Mouse (Mus musculus) MEL (cell line): ENCODE data around the gene Mepe. TPM values are rescaled to one million over a fixed set of nuclear protein-coding genes. Genes with fewer than 3 reads are reported as not detected.

Experiments used
- DNase-seq: peaks from one replicate; pipeline ENCODE4 v3.0.0; 2011; ENCODE audit warnings: low read depth, low spot score
- H3K27ac ChIP-seq: 2 replicates; pipeline ENCODE4 v1.5.1; 2012; ENCODE audit warnings: low read depth, mild to moderate bottlenecking, control low read depth, low read length, moderate library complexity; ENCODE audit not compliant: control insufficient read depth
- H3K27me3 ChIP-seq, 2 experiments: fragments of 150-350 bp in 1 of 2; sonication (generic) in 1 of 2; 2 replicates each; pipeline ENCODE4 v1.6.1; 2012; ENCODE audit warnings: low read length in 2 of 2, mild to moderate bottlenecking in 2 of 2, improper control_type of control experiment in 1 of 2, moderate library complexity in 1 of 2; ENCODE audit not compliant: insufficient read depth in 2 of 2, control insufficient read depth in 1 of 2
- H3K36me3 ChIP-seq, 2 experiments: 2 replicates each; pipeline ENCODE4 v1.6.1; 2012 to 2014; ENCODE audit warnings: low read length in 2 of 2, improper control_type of control experiment in 1 of 2, inconsistent platforms in 1 of 2, mild to moderate bottlenecking in 1 of 2; ENCODE audit not compliant: insufficient read depth in 2 of 2, control insufficient read depth in 1 of 2
- H3K4me1 ChIP-seq, 2 experiments: fragments of 150-350 bp in 1 of 2; sonication (generic) in 1 of 2; 2 replicates each; pipeline ENCODE4 v1.6.1; 2012; ENCODE audit warnings: low read length in 2 of 2, improper control_type of control experiment in 1 of 2, mild to moderate bottlenecking in 1 of 2; ENCODE audit not compliant: insufficient read depth in 2 of 2, control insufficient read depth in 1 of 2
- H3K4me3 ChIP-seq, 2 experiments: fragments of 150-350 bp in 1 of 2; sonication (generic) in 1 of 2; 2 replicates each; pipeline ENCODE4 v1.5.1; 2012; ENCODE audit warnings: low read depth in 2 of 2, low read length in 2 of 2, mild to moderate bottlenecking in 2 of 2, moderate library complexity in 2 of 2, control low read depth in 1 of 2, improper control_type of control experiment in 1 of 2; ENCODE audit not compliant: control insufficient read depth in 1 of 2, insufficient read depth in 1 of 2
- H3K79me2 ChIP-seq: 2 replicates; pipeline ENCODE4 v1.6.1; 2012; ENCODE audit warnings: mild to moderate bottlenecking, low read length, moderate library complexity; ENCODE audit not compliant: control insufficient read depth, poor library complexity, insufficient read depth
- H3K9ac ChIP-seq: 2 replicates; pipeline ENCODE4 v1.6.1; 2012; ENCODE audit warnings: low read depth, mild to moderate bottlenecking, control low read depth, low read length, moderate library complexity; ENCODE audit not compliant: control insufficient read depth, poor library complexity, severe bottlenecking
- H3K9me3 ChIP-seq: fragments of 150-350 bp; sonication (generic); replicated peaks from 2 replicates; pipeline ENCODE4 v1.6.1; 2012; ENCODE audit warnings: mild to moderate bottlenecking, low read length, improper control_type of control experiment, moderate library complexity; ENCODE audit not compliant: insufficient read depth
- CTCF ChIP-seq, 3 experiments: IDR thresholded peaks in 2 of 3; conservative IDR thresholded peaks in 1 of 3; 2 replicates each; pipeline ENCODE4 v1.5.1; 2011 to 2012; ENCODE audit warnings: low read length in 3 of 3, low read depth in 2 of 3, mild to moderate bottlenecking in 2 of 3, improper control_type of control experiment in 1 of 3, inconsistent platforms in 1 of 3, mixed read lengths in 1 of 3, moderate library complexity in 1 of 3; ENCODE audit not compliant: control insufficient read depth in 1 of 3, insufficient read depth in 1 of 3, poor library complexity in 1 of 3, severe bottlenecking in 1 of 3
- E2F4 ChIP-seq: IDR thresholded peaks from 2 replicates; pipeline ENCODE4 v1.6.1; 2011; ENCODE audit warnings: low read depth, low read length, improper control_type of control experiment, borderline replicate concordance
- ETS1 ChIP-seq: IDR thresholded peaks from 2 replicates; pipeline ENCODE4 v1.6.1; 2012; ENCODE audit warnings: low read depth, mild to moderate bottlenecking, inconsistent platforms, low read length, improper control_type of control experiment, moderate library complexity
- JUND ChIP-seq: IDR thresholded peaks from 2 replicates; pipeline ENCODE4 v1.6.1; 2011; ENCODE audit warnings: low read depth, mild to moderate bottlenecking, improper control_type of control experiment, low read length
- MEF2A ChIP-seq: IDR thresholded peaks from 2 replicates; pipeline ENCODE4 v1.6.1; 2014; ENCODE audit warnings: low read depth, mild to moderate bottlenecking, inconsistent platforms, low read length, improper control_type of control experiment; ENCODE audit not compliant: poor library complexity, insufficient replicate concordance, severe bottlenecking; ENCODE audit errors: extremely low read depth
- MYB ChIP-seq: IDR thresholded peaks from 2 replicates; pipeline ENCODE4 v1.6.1; 2011; ENCODE audit warnings: mild to moderate bottlenecking, low read depth, low read length, improper control_type of control experiment
- MYC ChIP-seq: IDR thresholded peaks from 2 replicates; pipeline ENCODE4 v1.6.1; 2011; ENCODE audit warnings: low read depth, mild to moderate bottlenecking, low read length, improper control_type of control experiment, moderate library complexity
- NRF1 ChIP-seq: IDR thresholded peaks from 2 replicates; pipeline ENCODE4 v1.6.1; 2014; ENCODE audit warnings: low read depth, mild to moderate bottlenecking, inconsistent platforms, low read length, improper control_type of control experiment, moderate library complexity; ENCODE audit not compliant: poor library complexity, insufficient read depth, severe bottlenecking
- SMC3 ChIP-seq: IDR thresholded peaks from 2 replicates; pipeline ENCODE4 v1.6.1; 2011; ENCODE audit warnings: low read depth, low read length, improper control_type of control experiment
- TAL1 ChIP-seq: IDR thresholded peaks from 2 replicates; pipeline ENCODE4 v1.6.1; 2012; ENCODE audit warnings: mild to moderate bottlenecking, inconsistent platforms, low read length, moderate library complexity, mixed read lengths
- TBP ChIP-seq: IDR thresholded peaks from 2 replicates; pipeline ENCODE4 v1.8.0; 2011; ENCODE audit warnings: low read depth, low read length, improper control_type of control experiment
- UBTF ChIP-seq: IDR thresholded peaks from 2 replicates; pipeline ENCODE4 v1.6.1; 2012; ENCODE audit warnings: low read depth, mild to moderate bottlenecking, inconsistent platforms, low read length, improper control_type of control experiment, moderate library complexity, borderline replicate concordance; ENCODE audit not compliant: insufficient read depth
- USF1 ChIP-seq: IDR thresholded peaks from 2 replicates; pipeline ENCODE4 v1.6.1; 2014; ENCODE audit warnings: low read depth, mild to moderate bottlenecking, inconsistent platforms, low read length, improper control_type of control experiment, moderate library complexity
- ZC3H11A ChIP-seq: IDR thresholded peaks from 2 replicates; pipeline ENCODE4 v1.6.1; 2012; ENCODE audit warnings: low read depth, mild to moderate bottlenecking, inconsistent platforms, low read length, improper control_type of control experiment
- ZMIZ1 ChIP-seq: IDR thresholded peaks from 2 replicates; pipeline ENCODE4 v1.6.1; 2012; ENCODE audit warnings: low read depth, mild to moderate bottlenecking, inconsistent platforms, low read length, improper control_type of control experiment, moderate library complexity
- ZNF384 ChIP-seq: IDR thresholded peaks from 2 replicates; pipeline ENCODE4 v1.6.1; 2012; ENCODE audit warnings: low read depth, mild to moderate bottlenecking, inconsistent platforms, low read length, improper control_type of control experiment
- polyA plus RNA-seq, 2 experiments: library from polyadenylated mRNA; stranded (reverse) in 1 of 2; unstranded in 1 of 2; fragments of >175 nt in 1 of 2; fragments of >200 nt in 1 of 2; gene quantifications; 2 replicates each; pipeline versions ENCODE4 v1.2.1 to v1.2.4; 2012; ENCODE audit warnings: low replicate concordance in 2 of 2, low read depth in 1 of 2; ENCODE audit not compliant: insufficient read length in 2 of 2, insufficient read depth in 1 of 2, missing spikeins in 1 of 2
- total RNA-seq: library from RNA; depleted of rRNA; stranded (reverse); fragments of 300-350 nt; gene quantifications from 2 replicates; pipeline ENCODE4 v1.2.3, GENCODE M21; 2012

Mepe gene
- total and polyA plus RNA-seq, 3 experiments, result not detected

- H3K4me3 ChIP-seq, result no peak overlapping the region
- H3K4me1 ChIP-seq, result no peaks in the 10 kb centered on the region
- TF ChIP-seq E2F4 (no peak), MEF2A (no peak), TAL1 (no peak)
- H3K9ac ChIP-seq, result no peak overlapping the region
- H3K27me3 ChIP-seq, result no peaks in the 10 kb centered on the region
- no peak overlapping the region for H3K27ac ChIP-seq
- H3K9me3 ChIP-seq, result no peaks in the 10 kb centered on the region
- no peaks in the 10 kb centered on the region for H3K36me3 ChIP-seq
- no peaks in the 10 kb centered on the region for H3K79me2 ChIP-seq
- no peak for DNase-seq
Measured at GRCm38 (mm10) chr5:104330088-104330487, 5.0 kb downstream of the Mepe start.

GRCm38 (mm10) chr5:104332296-104332695 lies 7.2 kb downstream of the Mepe start:
- Histone ChIP-seq H3K4me1 (no peaks in the 10 kb centered on the region), H3K9ac (no peak overlapping the region), H3K27ac (no peak overlapping the region), H3K36me3 (no peaks in the 10 kb centered on the region), H3K4me3 (no peak overlapping the region), H3K27me3 (no peaks in the 10 kb centered on the region), H3K79me2 (no peaks in the 10 kb centered on the region), H3K9me3 (no peaks in the 10 kb centered on the region)
- no peak for DNase-seq
- TF ChIP-seq ZNF384, result no peak
- TF ChIP-seq E2F4, result no peak
- no peak for TF ChIP-seq UBTF
- no peak for TF ChIP-seq JUND
- TF ChIP-seq NRF1, result no peak
- TF ChIP-seq TAL1, result no peak
- no peak for TF ChIP-seq SMC3
- no peak for TF ChIP-seq MEF2A
- no peak for TF ChIP-seq MYC
- TF ChIP-seq TBP, result no peak
- TF ChIP-seq ZC3H11A, result no peak
- no peak for TF ChIP-seq CTCF (IDR thresholded peaks at IDR 0.05 in 2 of 3, conservative IDR thresholded peaks at IDR 0.05 in 1 of 3; ENCODE audit: control insufficient read depth in 1 of 3, insufficient read depth in 1 of 3, low read depth in 2 of 3, low read length in 3 of 3, poor library complexity in 1 of 3, severe bottlenecking in 1 of 3)
- no peak for TF ChIP-seq MYB
- no peak for TF ChIP-seq ZMIZ1
- no peak for TF ChIP-seq USF1
- TF ChIP-seq ETS1, result no peak
